In genomic region chr19:58061933-58062332, GRCm38 (mm10) we compare ENCODE assay signal across 22 mouse cellular contexts.
"Had no signal": no experiment of that assay in that cellular context is flagged by ENCODE, and none has a peak within 500 bp of the region (broad histone marks: within the 10 kb centered on the region; RNA-seq: fewer than 3 reads in every experiment).

No protein-coding gene starts in this region.

- H3K9me3 ChIP-seq: limb, embryonic 15.5 days; midbrain, embryonic 12.5 days; midbrain, embryonic 15.5 days; neural tube, embryonic 12.5 days; neural tube, embryonic 15.5 days had no signal

- H3K27me3 ChIP-seq: limb, embryonic 15.5 days; midbrain, embryonic 12.5 days; midbrain, embryonic 15.5 days; neural tube, embryonic 12.5 days; neural tube, embryonic 15.5 days had no signal

- H3K4me3 ChIP-seq: layer of hippocampus, adult 2 months; limb, embryonic 15.5 days; midbrain, embryonic 12.5 days; midbrain, embryonic 15.5 days; neural tube, embryonic 12.5 days; neural tube, embryonic 15.5 days had no signal

- H3K4me2 ChIP-seq: limb, embryonic 15.5 days; liver, embryonic 11.5 days; lung, embryonic 14.5 days; midbrain, embryonic 12.5 days; midbrain, embryonic 15.5 days; neural tube, embryonic 12.5 days; neural tube, embryonic 15.5 days had no signal

- H3K27ac ChIP-seq: kidney, postnatal 0 days; layer of hippocampus, adult 2 months; limb, embryonic 15.5 days; liver, embryonic 14.5 days; macrophage; midbrain, embryonic 12.5 days; midbrain, embryonic 15.5 days; neural tube, embryonic 12.5 days; neural tube, embryonic 15.5 days; stomach, postnatal 0 days had no signal

- ATAC-seq: liver, postnatal 0 days; lung, postnatal 0 days; midbrain, embryonic 15.5 days had no signal

- H3K36me3 ChIP-seq: limb, embryonic 15.5 days; midbrain, embryonic 12.5 days; midbrain, embryonic 15.5 days; neural tube, embryonic 12.5 days; neural tube, embryonic 15.5 days had no signal

- H3K9ac ChIP-seq: limb, embryonic 15.5 days; liver, embryonic 14.5 days; liver, postnatal 0 days; lung, embryonic 14.5 days; midbrain, embryonic 12.5 days; midbrain, embryonic 15.5 days; neural tube, embryonic 12.5 days; neural tube, embryonic 15.5 days had no signal

- DNase-seq: kidney, postnatal 25 days; layer of hippocampus, adult 9-11 months; liver, postnatal 0 days; lung, embryonic 14.5 days; right cerebral cortex, adult 18-20 months; right cerebral cortex, postnatal 14 days; right cerebral cortex, postnatal 4 days; thymus, adult 2 months; thymus, postnatal 14 days; thymus, postnatal 4 days had no signal
